Mouse (Mus musculus): Measurements from ENCODE around the gene Cfap74.

Gene Cfap74

GRCm38 (mm10) chr4:155491529-155492130 lies 82.6 kb downstream of the Cfap74 start:
- no peak for DNase-seq (ENCODE audit: extremely low spot score, low read depth, low spot score)

- DNase-seq (ENCODE audit: extremely low spot score, low read depth, low spot score) = no peak
Measured at GRCm38 (mm10) chr4:155492131-155492633, 83.2 kb downstream of the Cfap74 start.

GRCm38 (mm10) chr4:155494891-155495290 lies 85.9 kb downstream of the Cfap74 start:
- no peak for DNase-seq (ENCODE audit: extremely low spot score, low read depth, low spot score)

GRCm38 (mm10) chr4:155497963-155498362 lies 89.0 kb downstream of the Cfap74 start:
- DNase-seq (ENCODE audit: extremely low spot score, low read depth, low spot score) = no peak

GRCm38 (mm10) chr4:155501126-155501525 lies 92.1 kb downstream of the Cfap74 start:
- no peak for DNase-seq (ENCODE audit: extremely low spot score, low read depth, low spot score)

- no peak for DNase-seq (ENCODE audit: extremely low spot score, low read depth, low spot score)
Measured at GRCm38 (mm10) chr4:155505067-155505466, 96.1 kb downstream of the Cfap74 start.

GRCm38 (mm10) chr4:155505671-155506295 lies 96.8 kb downstream of the Cfap74 start:
- DNase-seq (ENCODE audit: extremely low spot score, low read depth, low spot score) = no peak

GRCm38 (mm10) chr4:155508614-155509013 lies 99.6 kb downstream of the Cfap74 start:
- DNase-seq (ENCODE audit: extremely low spot score, low read depth, low spot score) = no peak

GRCm38 (mm10) chr4:155510981-155511380 lies 102.0 kb downstream of the Cfap74 start:
- no peak for DNase-seq (ENCODE audit: extremely low spot score, low read depth, low spot score)

- no peak for DNase-seq (ENCODE audit: extremely low spot score, low read depth, low spot score)
Measured at GRCm38 (mm10) chr4:155514810-155515209, 105.8 kb downstream of the Cfap74 start.

All from hindlimb bud, embryonic 11.5 days (tissue).